Mouse (Mus musculus) natural killer cell, adult 2 months (primary cell): ENCODE data around the gene Ncbp1.

Experiments used
- DNase-seq, 2 experiments: peaks; one replicate each; pipeline ENCODE4 v3.0.0; 2022; ENCODE audit warnings: low spot score in 2 of 2

The Ncbp1 gene

GRCm38 (mm10) chr4:46201834-46202561 is 63.6 kb downstream of the Ncbp1 start:
- DNase-seq = peak; percentile 56 to 70

GRCm38 (mm10) chr4:46202562-46203126 is 64.2 kb downstream of the Ncbp1 start:
- no peak for DNase-seq

GRCm38 (mm10) chr4:46221090-46221489 is 82.7 kb downstream of the Ncbp1 start:
- no peak for DNase-seq
